Mouse (Mus musculus): Measurements from ENCODE around the gene Cdc37l1.
A peak's percentile ranks its signal among the peaks of the same experiment; 100 is the strongest.
"Not testable (repeated sequence)": the region's sequence is repeated elsewhere in the genome, so short reads cannot be mapped to it uniquely, and the experiment has no call there.

Gene Cdc37l1

GRCm38 (mm10) chr19:28990194-28990589 is at the start of gene Cdc37l1:
TSS of gene Cdc37l1 (plus strand) at chr19:28990352.
- DNase-seq (ENCODE audit: low read depth), result peak; percentile 97

- no peak for DNase-seq (ENCODE audit: low read depth)
Observed at GRCm38 (mm10) chr19:28941271-28941670, 48.9 kb upstream of the Cdc37l1 start.

- no peak for DNase-seq (ENCODE audit: low read depth)
Observed at GRCm38 (mm10) chr19:28946782-28947181, 43.4 kb upstream of the Cdc37l1 start.

- DNase-seq (ENCODE audit: low read depth), result no peak
Observed at GRCm38 (mm10) chr19:28947311-28947710, 42.8 kb upstream of the Cdc37l1 start.

- no peak for DNase-seq (ENCODE audit: low read depth)
Observed at GRCm38 (mm10) chr19:28951251-28951650, 38.9 kb upstream of the Cdc37l1 start.

GRCm38 (mm10) chr19:28963113-28963512 is 27.0 kb upstream of the Cdc37l1 start:
- no peak for DNase-seq (ENCODE audit: low read depth)

GRCm38 (mm10) chr19:28963513-28963841 is 26.7 kb upstream of the Cdc37l1 start:
- no peak for DNase-seq (ENCODE audit: low read depth)

- DNase-seq (ENCODE audit: low read depth), result peak; percentile 63
Observed at GRCm38 (mm10) chr19:28963842-28964551, 26.2 kb upstream of the Cdc37l1 start, which contains the start of gene Plpp6. TSS of gene Plpp6 (plus strand) at chr19:28963953.

GRCm38 (mm10) chr19:28964552-28964903 is 25.6 kb upstream of the Cdc37l1 start:
- no peak for DNase-seq (ENCODE audit: low read depth)

- DNase-seq (ENCODE audit: low read depth), result no peak
Observed at GRCm38 (mm10) chr19:28967652-28968051, 22.5 kb upstream of the Cdc37l1 start, which contains the start of gene 4430402I18Rik. TSS of gene 4430402I18Rik (minus strand) at chr19:28967800.

- no peak for DNase-seq (ENCODE audit: low read depth)
Observed at GRCm38 (mm10) chr19:28968178-28968577, 22.0 kb upstream of the Cdc37l1 start.

- DNase-seq (ENCODE audit: low read depth), result no peak
Observed at GRCm38 (mm10) chr19:28969231-28969630, 20.9 kb upstream of the Cdc37l1 start.

GRCm38 (mm10) chr19:28970251-28970650 is 19.9 kb upstream of the Cdc37l1 start:
- DNase-seq (ENCODE audit: low read depth), result no peak

GRCm38 (mm10) chr19:28974862-28975611 is 15.1 kb upstream of the Cdc37l1 start:
- DNase-seq (ENCODE audit: low read depth), result peak; percentile 44

- DNase-seq (ENCODE audit: low read depth), result no peak
Observed at GRCm38 (mm10) chr19:28982617-28983016, 7.5 kb upstream of the Cdc37l1 start.

- no peak for DNase-seq (ENCODE audit: low read depth)
Observed at GRCm38 (mm10) chr19:28989515-28989914, 637 bp upstream of the Cdc37l1 start.

GRCm38 (mm10) chr19:28990590-28991221 is 554 bp downstream of the Cdc37l1 start:
- DNase-seq (ENCODE audit: low read depth), result peak; percentile 60

- DNase-seq (ENCODE audit: low read depth), result peak; percentile 59
Observed at GRCm38 (mm10) chr19:28991391-28991790, 1.2 kb downstream of the Cdc37l1 start.

- no peak for DNase-seq (ENCODE audit: low read depth)
Observed at GRCm38 (mm10) chr19:28994870-28995269, 4.7 kb downstream of the Cdc37l1 start.

- peak; percentile 41 for DNase-seq (ENCODE audit: low read depth)
Observed at GRCm38 (mm10) chr19:28995366-28995765, 5.2 kb downstream of the Cdc37l1 start.

- no peak for DNase-seq (ENCODE audit: low read depth)
Observed at GRCm38 (mm10) chr19:28997976-28998630, 8.0 kb downstream of the Cdc37l1 start.

GRCm38 (mm10) chr19:29000321-29000720 is 10.2 kb downstream of the Cdc37l1 start:
- not testable (repeated sequence) for DNase-seq (ENCODE audit: low read depth)

All from 416B (cell line).